In genomic region chr10:110918414-110919391, GRCm38 (mm10) we compare ENCODE assay signal across 8 mouse cellular contexts. TPM values are rescaled to one million over a fixed set of nuclear protein-coding genes. Genes with fewer than 3 reads are reported as not detected.
DNase-seq lines count a peak whose midpoint lies in the region; ATAC-seq and TF ChIP-seq lines count a peak whose summit lies in the region.

No protein-coding gene starts in this region.

- H3K36me3 ChIP-seq in forebrain, embryonic 16.5 days (ENCODE audit: control insufficient read depth, insufficient read depth) = no peaks in the 10 kb centered on the region
- no peaks in the 10 kb centered on the region for H3K36me3 ChIP-seq in intestine, postnatal 0 days (ENCODE audit: control insufficient read depth, insufficient read depth)
- no peaks in the 10 kb centered on the region for H3K36me3 ChIP-seq in midbrain, embryonic 15.5 days (replicated peaks)

- H3K4me1 ChIP-seq in forebrain, embryonic 16.5 days (replicated peaks; ENCODE audit: control insufficient read depth, insufficient read depth, low read length) = peaks cover 30% of the 10 kb centered on the region
- peaks cover 13% of the 10 kb centered on the region for H3K4me1 ChIP-seq in intestine, postnatal 0 days (replicated peaks; ENCODE audit: control insufficient read depth, insufficient read depth, low read length)
- peaks cover 18% of the 10 kb centered on the region for H3K4me1 ChIP-seq in midbrain, embryonic 15.5 days

- 17% methylated on average over 26 of the region's 26 CpGs for WGBS in forebrain, embryonic 16.5 days
- 23% methylated on average over 26 of the region's 26 CpGs for WGBS in intestine, postnatal 0 days
- 18% methylated on average over 26 of the region's 26 CpGs for WGBS in midbrain, embryonic 15.5 days

- H3K4me2 ChIP-seq in forebrain, embryonic 16.5 days (ENCODE audit: low read length) = peak overlapping the region; percentile 93
- H3K4me2 ChIP-seq in intestine, postnatal 0 days (replicated peaks; ENCODE audit: low read depth) = peak overlapping the region; percentile 93
- peak overlapping the region; percentile 85 for H3K4me2 ChIP-seq in midbrain, embryonic 15.5 days

- no peak for TF ChIP-seq CTCF in intestine, postnatal 0 days (IDR thresholded peaks at IDR 0.05; ENCODE audit: low read depth)

- peak overlapping the region; percentile 81 for H3K4me3 ChIP-seq in forebrain, embryonic 16.5 days (replicated peaks; ENCODE audit: low read length)
- peak overlapping the region; percentile 76 for H3K4me3 ChIP-seq in intestine, postnatal 0 days (ENCODE audit: low read depth, low read length)
- H3K4me3 ChIP-seq in midbrain, embryonic 15.5 days = peak overlapping the region; percentile 57

- H3K9me3 ChIP-seq in forebrain, embryonic 16.5 days (ENCODE audit: control insufficient read depth, low read length) = no peaks in the 10 kb centered on the region
- no peaks in the 10 kb centered on the region for H3K9me3 ChIP-seq in intestine, postnatal 0 days (ENCODE audit: control insufficient read depth)
- H3K9me3 ChIP-seq in midbrain, embryonic 15.5 days = no peaks in the 10 kb centered on the region

- peak; percentile 44 to 85 for DNase-seq in adrenal gland, adult (ENCODE audit: inconsistent age in 2 of 2, low spot score in 1 of 2)
- DNase-seq in adrenal gland, postnatal 4 days (ENCODE audit: low spot score in 2 of 2) = no peak
- DNase-seq in NIH3T3 (ENCODE audit: low read depth) = peak; percentile 46
- no peak for DNase-seq in gastrocnemius, adult 18-20 months (ENCODE audit: low spot score)
- DNase-seq in ovary, adult 18-20 months (ENCODE audit: low spot score) = no peak

- peak; percentile 26 for ATAC-seq in forebrain, embryonic 16.5 days
- ATAC-seq in intestine, postnatal 0 days = no peak
- 0 out of 2 replicates have a peak, but pooled peaks have one; percentile 3 for ATAC-seq in midbrain, embryonic 15.5 days (replicated peaks)

- peak overlapping the region; percentile 89 for H3K9ac ChIP-seq in forebrain, embryonic 16.5 days (replicated peaks; ENCODE audit: low read depth, low read length)
- H3K9ac ChIP-seq in intestine, postnatal 0 days (ENCODE audit: low read depth, low read length) = no peak overlapping the region
- peak overlapping the region; percentile 59; the same call in 1 of the 2 replicates for H3K9ac ChIP-seq in midbrain, embryonic 15.5 days

- H3K27me3 ChIP-seq in forebrain, embryonic 16.5 days (replicated peaks; ENCODE audit: control insufficient read depth, insufficient read depth, low read length) = no peaks in the 10 kb centered on the region
- no peaks in the 10 kb centered on the region for H3K27me3 ChIP-seq in intestine, postnatal 0 days (replicated peaks; ENCODE audit: control insufficient read depth, insufficient read depth, low read length)
- no peaks in the 10 kb centered on the region for H3K27me3 ChIP-seq in midbrain, embryonic 15.5 days (replicated peaks)

- H3K27ac ChIP-seq in forebrain, embryonic 16.5 days (ENCODE audit: low read length) = peak overlapping the region; percentile 91
- 0 out of 2 replicates have a peak overlapping the region, but pooled peaks have one; percentile 88 for H3K27ac ChIP-seq in intestine, postnatal 0 days (ENCODE audit: low read depth, low read length)
- H3K27ac ChIP-seq in midbrain, embryonic 15.5 days = peak overlapping the region; percentile 76

RNA-seq across cellular contexts. Expression of gene Csrp2, which starts 0.9 kb away (rescaled TPM):
- total RNA-seq in adrenal gland, postnatal 4 days (2021) = 100 to 1,000 TPM; 160 to 188 TPM
- polyA plus RNA-seq in forebrain, embryonic 16.5 days (2015; fragmentation: Nextera tagmentation; extraction: Ambion mirVana) = 196 and 203 TPM in 2 replicates
- 97.2 and 102 TPM in 2 replicates for polyA plus RNA-seq in intestine, postnatal 0 days (2015; fragmentation: Nextera tagmentation; extraction: Ambion mirVana)
- 109 and 111 TPM in 2 replicates for polyA plus RNA-seq in midbrain, embryonic 15.5 days (2015; fragmentation: Nextera tagmentation; extraction: Ambion mirVana)
- 1 to 10 TPM; 5.5 to 6.4 TPM for total RNA-seq in gastrocnemius, adult 18-20 months (2021)

Comparison
In these comparisons a context has a peak if more than half of its experiments do, and no peak if none do; other contexts are left out.
1. DNase-seq: peak in adrenal gland, adult (2 of 2) and NIH3T3 (single experiment); none in adrenal gland, postnatal 4 days (0 of 2), gastrocnemius, adult 18-20 months (single experiment) and ovary, adult 18-20 months (single experiment).
2. Peak in every context shown above with its lines, with median percentiles within 50 percentile points of each other: H3K27ac ChIP-seq, H3K4me2 ChIP-seq and H3K4me3 ChIP-seq.